Mouse (Mus musculus): Measurements from ENCODE around the gene Tdo2.

Gene Tdo2

DNA sequence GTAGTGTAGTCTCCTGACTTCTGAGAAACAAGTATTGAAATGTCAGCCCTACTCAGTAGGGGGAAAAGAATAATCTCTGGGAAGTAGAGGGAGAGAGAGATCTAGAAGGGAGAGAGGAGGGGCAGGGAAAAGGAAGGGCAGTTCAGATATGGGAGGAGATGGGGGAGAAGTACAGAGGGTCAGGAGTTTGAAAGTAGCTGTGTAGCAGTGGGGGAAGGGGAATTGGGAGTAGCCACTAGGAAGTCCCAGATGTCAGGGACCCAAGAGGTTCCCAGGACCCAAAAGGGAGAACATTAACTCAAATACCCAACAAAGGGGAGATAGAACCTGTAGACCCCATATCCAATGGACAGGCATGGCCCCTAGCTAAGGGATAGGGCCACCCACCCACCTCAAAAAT is at the start of gene Tdo2:
Tdo2 (minus strand) TSS at position 101 of the 400 bp plus-strand sequence.
- no peak for DNase-seq (ENCODE audit: low read depth)

DNA sequence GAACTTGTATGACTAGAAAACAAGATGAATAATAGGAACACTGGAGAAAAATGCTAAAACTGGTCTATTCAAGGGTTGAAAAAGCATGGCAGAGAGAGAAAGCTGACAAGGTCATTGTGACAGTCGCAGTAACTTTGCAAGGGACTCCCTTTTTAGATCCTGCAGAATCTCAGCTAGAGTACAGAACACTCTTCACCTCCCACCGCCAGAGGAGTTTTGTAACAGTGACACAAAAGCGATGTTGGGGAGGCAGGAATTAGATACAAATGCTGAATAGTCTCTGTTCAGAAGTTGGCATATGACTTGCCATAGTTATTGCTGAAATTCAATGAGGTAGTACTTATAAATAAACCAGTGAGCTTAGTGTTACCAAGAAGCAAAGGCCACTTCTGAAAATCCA is 47.1 kb upstream of the Tdo2 start:
- no peak for DNase-seq (ENCODE audit: low read depth)

GRCm38 (mm10) chr3:82022421-82022920 is 46.5 kb upstream of the Tdo2 start:
- no peak for DNase-seq (ENCODE audit: low read depth)

- DNase-seq (ENCODE audit: low read depth), result no peak
Measured at GRCm38 (mm10) chr3:82014148-82014703, 38.2 kb upstream of the Tdo2 start.

GRCm38 (mm10) chr3:82007002-82007401 is 31.0 kb upstream of the Tdo2 start:
- no peak for DNase-seq (ENCODE audit: low read depth)

DNA sequence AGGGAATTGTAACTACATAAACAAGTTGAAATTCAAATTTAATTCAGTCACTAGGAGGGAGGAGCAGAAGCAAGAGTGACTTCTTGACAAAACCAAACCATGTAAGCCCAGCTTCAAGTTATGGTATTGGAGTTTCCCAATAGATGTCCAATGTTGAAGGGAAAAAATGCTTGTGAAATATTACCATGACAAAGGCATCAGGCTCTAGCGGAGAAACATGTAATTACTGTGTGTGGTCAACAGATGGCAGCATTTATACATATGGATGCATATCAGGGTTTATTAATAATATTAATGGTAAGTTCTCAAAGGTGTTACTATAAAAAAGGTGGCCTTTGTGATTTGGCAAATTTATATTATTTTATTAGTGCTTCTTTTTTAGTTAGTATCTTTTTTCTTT is 20.0 kb upstream of the Tdo2 start:
- DNase-seq (ENCODE audit: low read depth), result peak; percentile 26

- no peak for DNase-seq (ENCODE audit: low read depth)
Measured at GRCm38 (mm10) chr3:81995371-81995770, 19.4 kb upstream of the Tdo2 start.

- no peak for DNase-seq (ENCODE audit: low read depth)
Measured at GRCm38 (mm10) chr3:81990531-81990930, 14.5 kb upstream of the Tdo2 start.

DNA sequence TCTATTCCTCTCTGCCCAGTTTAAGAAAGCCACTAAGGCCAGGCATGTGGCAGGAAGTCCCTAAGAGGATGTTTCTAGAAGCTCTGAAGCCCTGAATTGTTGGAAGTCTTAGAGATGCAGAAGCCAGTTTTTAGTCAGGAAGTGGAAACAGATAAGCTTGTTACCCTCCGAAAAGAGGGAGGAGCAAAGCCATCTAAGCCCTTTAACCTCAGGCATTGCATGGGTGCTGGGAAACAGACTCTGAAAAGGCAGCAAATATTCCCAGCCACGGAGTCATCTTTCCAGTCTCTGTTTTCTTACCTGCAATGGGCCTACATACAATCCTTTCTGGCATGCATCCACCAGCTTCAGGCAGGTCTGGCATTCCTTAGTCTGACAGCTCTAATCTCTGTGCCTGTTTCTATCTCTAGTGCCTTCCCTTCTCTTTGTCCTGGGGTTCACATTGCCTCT is 13.7 kb upstream of the Tdo2 start:
- DNase-seq (ENCODE audit: low read depth), result no peak

GRCm38 (mm10) chr3:81987628-81988027 is 11.6 kb upstream of the Tdo2 start:
- DNase-seq (ENCODE audit: low read depth), result no peak

DNA sequence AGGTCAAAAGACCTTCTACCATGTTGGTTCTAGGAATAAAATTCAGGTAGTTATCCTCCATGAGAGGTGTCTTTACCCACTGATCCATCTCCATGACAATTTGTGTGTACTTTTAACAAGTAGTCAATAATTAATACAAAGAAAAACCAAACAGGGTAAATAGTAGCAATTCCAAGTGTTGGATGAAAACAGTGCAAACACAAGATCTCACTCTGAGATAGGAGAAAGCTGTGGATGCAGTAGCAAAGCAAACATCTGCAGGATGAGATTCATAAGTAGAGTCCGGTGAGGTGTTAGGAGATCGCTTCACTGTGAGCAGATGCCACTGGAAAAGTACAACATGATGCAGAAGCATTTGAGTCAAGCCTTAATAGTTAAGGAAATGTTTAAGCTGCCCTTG is 10.1 kb upstream of the Tdo2 start:
- no peak for DNase-seq (ENCODE audit: low read depth)

DNA sequence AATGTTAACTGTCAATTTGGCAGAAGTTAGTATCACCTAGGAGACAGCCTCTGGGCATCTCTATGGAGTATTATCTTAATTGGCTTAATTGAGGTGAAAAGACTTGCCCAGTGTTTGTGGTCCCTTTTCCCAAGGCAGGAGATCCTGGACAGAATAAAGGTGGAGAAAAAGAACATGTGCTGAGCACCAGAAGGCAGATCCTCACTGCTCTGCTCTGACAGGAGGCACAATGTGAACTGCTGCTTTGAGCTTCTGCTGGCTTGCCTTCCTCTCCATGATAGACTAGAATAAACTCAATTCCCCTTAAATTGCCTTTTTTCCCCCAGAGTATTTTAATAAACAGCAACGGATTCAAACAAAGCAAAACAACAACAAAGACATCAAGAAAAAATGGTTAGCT is 9.1 kb upstream of the Tdo2 start:
- DNase-seq (ENCODE audit: low read depth), result no peak

DNA sequence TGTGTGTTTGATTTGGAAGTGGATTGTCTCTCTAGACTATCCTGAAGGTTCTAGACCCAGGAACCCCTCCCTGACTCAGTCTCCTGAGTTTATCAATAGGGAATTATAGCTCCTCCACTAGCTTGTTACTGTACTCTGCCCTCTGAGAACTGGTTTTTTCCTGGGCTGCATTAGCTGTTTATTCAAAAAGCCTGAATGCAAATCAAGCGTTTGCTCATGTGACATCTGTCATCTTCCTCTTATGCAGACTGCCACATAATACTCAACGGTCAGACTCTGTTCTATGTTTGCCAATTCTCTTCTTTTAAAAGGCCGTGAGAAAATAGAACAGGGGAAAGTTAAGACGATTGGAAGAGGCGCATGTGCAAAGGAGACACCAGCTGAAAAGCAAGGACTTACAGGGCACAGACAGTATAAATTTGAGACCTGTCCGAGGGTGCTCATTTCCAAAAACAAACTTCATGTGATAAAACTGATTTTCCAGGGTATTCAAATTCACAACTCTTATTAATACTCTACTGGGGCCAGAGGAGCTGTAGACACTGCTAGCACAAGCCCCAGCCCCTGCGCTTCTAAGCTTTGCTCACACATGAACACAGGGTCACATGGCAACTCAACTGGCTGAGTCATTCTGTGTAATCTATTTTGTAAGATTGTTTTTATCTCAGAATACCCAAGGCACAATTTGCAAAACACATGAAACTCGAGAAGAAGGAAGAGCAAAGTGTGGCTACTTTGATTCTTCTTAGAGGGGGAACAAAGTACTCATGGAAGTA is 7.3 kb upstream of the Tdo2 start:
- no peak for DNase-seq (ENCODE audit: low read depth)

- no peak for DNase-seq (ENCODE audit: low read depth)
Measured at GRCm38 (mm10) chr3:81981990-81982389, 6.0 kb upstream of the Tdo2 start, which contains the start of gene Asic5. Gene Asic5, plus strand, starts transcription at chr3:81982290.

- no peak for DNase-seq (ENCODE audit: low read depth)
Measured at GRCm38 (mm10) chr3:81981576-81981975, 5.6 kb upstream of the Tdo2 start.

DNA sequence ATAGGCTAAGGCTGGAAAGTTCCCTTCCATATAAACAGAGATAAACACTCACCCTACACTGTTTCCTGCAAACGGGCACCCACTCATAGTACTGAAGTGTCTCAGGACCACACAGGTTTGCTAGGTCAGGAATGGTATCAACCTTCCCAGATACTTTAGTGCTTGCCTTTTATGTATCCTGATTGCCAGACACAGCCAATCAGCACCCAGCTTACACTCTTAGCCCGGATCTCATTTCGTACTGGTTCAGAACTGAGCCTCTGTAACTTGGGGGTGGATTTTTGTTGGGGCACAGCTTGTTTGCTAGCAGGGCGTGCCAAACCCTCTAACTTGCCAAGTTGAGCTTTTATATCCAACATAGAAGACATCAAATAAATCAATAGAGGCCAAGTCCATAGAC is 395 bp downstream of the Tdo2 start:
- no peak for DNase-seq (ENCODE audit: low read depth)

GRCm38 (mm10) chr3:81964596-81964995 is 11.4 kb downstream of the Tdo2 start:
- DNase-seq (ENCODE audit: low read depth), result no peak

DNA sequence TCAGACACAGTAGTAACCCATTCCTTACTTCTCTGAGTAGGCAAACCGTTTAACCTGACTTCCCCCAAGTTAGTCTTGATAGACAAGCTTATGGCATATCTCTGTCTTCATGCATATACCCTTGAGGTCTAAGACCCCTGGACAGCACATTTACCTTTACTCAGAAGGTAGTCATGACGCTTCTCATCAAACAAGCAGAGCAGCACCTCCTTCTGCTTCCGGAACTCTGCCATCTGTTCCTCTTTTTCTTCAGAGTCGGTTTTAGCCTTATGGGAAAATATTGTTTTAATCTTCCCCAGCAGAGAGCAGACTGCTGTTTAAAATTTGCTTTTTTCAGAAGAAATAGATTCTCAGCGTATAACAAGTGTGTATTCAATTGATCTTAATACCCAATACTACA is 12.2 kb downstream of the Tdo2 start:
- no peak for DNase-seq (ENCODE audit: low read depth)

- DNase-seq (ENCODE audit: low read depth), result no peak
Measured at GRCm38 (mm10) chr3:81961336-81961735, 14.7 kb downstream of the Tdo2 start.

- DNase-seq (ENCODE audit: low read depth), result no peak
Measured at GRCm38 (mm10) chr3:81957484-81957883, 18.5 kb downstream of the Tdo2 start.

GRCm38 (mm10) chr3:81951785-81952184 is 24.2 kb downstream of the Tdo2 start:
- DNase-seq (ENCODE audit: low read depth), result no peak

DNA sequence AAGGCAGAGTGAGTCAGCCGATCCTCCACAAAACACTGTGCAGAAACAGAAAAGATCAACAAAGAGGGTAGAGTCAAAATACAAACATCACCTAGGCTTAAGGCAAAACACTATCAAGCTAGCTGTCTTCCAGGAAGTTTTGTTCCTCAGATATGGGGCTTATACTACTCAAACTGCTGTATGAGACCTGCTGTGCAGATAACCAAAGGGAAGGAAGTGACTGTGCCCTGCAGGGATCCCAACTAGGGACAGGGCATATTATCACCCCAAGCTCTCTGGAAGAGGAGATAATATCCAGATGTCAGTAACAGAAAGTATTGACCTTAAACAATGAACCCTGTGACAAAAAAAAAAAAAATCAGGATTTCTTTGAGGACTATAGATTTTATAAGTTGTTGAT is 27.0 kb downstream of the Tdo2 start:
- DNase-seq (ENCODE audit: low read depth), result no peak

DNA sequence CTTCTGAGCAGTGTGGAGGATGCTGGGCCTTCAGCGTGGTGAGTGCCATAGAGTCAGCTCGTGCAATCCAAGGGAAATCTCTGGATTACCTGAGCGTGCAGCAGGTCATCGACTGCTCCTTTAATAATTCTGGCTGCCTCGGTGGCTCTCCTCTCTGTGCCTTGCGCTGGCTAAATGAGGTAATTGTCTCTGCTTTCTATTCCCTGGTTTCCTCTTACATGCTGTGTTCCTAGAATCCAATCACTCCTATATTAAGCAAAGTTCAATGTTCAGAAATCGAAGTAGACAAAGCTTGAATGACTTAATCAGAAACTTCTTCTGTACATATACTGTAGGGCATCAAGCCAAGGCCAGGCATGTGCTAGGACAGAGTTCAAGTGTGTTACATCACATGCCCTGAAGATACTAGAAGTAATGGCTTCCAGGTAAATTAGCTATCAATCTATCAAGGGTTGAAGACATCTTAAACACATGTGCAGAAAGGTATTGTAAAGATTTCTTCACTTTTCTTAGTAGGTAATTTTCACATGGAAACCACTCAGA is 31.1 kb downstream of the Tdo2 start:
- no peak for DNase-seq (ENCODE audit: low read depth)

Measured in fibroblast of lung, adult 2 months (primary cell).